Mouse (Mus musculus) cortical plate, adult 2 months (tissue): ENCODE results near the gene Havcr2.

Experiments used
- CTCF ChIP-seq: fragments of 200-500 bp; IDR thresholded peaks from 2 replicates; pipeline ENCODE4 v1.5.1; 2011; ENCODE audit warnings: mild to moderate bottlenecking, control low read depth, low read length; ENCODE audit not compliant: insufficient read depth; ENCODE audit errors: extremely low read depth
- POLR2A ChIP-seq: fragments of 200-500 bp; IDR thresholded peaks from 2 replicates; pipeline ENCODE4 v1.6.1; 2011; ENCODE audit warnings: mild to moderate bottlenecking, low read length, control low read depth; ENCODE audit not compliant: insufficient read depth; ENCODE audit errors: extremely low read depth

- no peak for TF ChIP-seq POLR2A
- TF ChIP-seq CTCF = no peak
These were observed 44.6 kb upstream of the Havcr2 start for GRCm38 (mm10) chr11:46410018-46410563.
